Mouse (Mus musculus): ENCODE measurements around the gene Pdgfb. TPM values are rescaled to one million over a fixed set of nuclear protein-coding genes. Genes with fewer than 3 reads are reported as not detected.

Gene Pdgfb
- polyA plus RNA-seq, 1 experiment = 8.0 TPM

- H3K27ac ChIP-seq (ENCODE audit: insufficient read depth, low read depth, low read length) = no peak overlapping the region
- 86% methylated on average over 6 of the region's 6 CpGs for WGBS
Measured at GRCm38 (mm10) chr15:79951226-79951625, 63.6 kb downstream of the Pdgfb start.

GRCm38 (mm10) chr15:79950250-79951025 is 64.3 kb downstream of the Pdgfb start:
- H3K27ac ChIP-seq (ENCODE audit: insufficient read depth, low read depth, low read length) = no peak overlapping the region
- TF ChIP-seq CTCF (IDR thresholded peaks at IDR 0.05; ENCODE audit: extremely low read depth, insufficient read length, insufficient replicate concordance, low read depth, low read length) = peak; percentile 57; the same call in 1 of the 2 replicates
- TF ChIP-seq POLR2A (IDR thresholded peaks at IDR 0.05; ENCODE audit: low read depth, low read length) = no peak
- H3K4me1 ChIP-seq (ENCODE audit: control insufficient read depth, insufficient read depth, insufficient read length, low read length) = peaks cover 3% of the 10 kb centered on the region; the same call in 1 of the 2 replicates
- WGBS = 7% methylated on average over 24 of the region's 24 CpGs
- no peaks in the 10 kb centered on the region for H3K36me3 ChIP-seq (ENCODE audit: control insufficient read depth, insufficient read depth, low read length)
- H3K4me3 ChIP-seq (ENCODE audit: low read depth, low read length) = peak overlapping the region; percentile 27
- H3K27me3 ChIP-seq (ENCODE audit: control insufficient read depth, insufficient read depth, low read length) = no peaks in the 10 kb centered on the region; the same call in 1 of the 2 replicates

More at GRCm38 (mm10) chr15:79951226-79951625, 63.6 kb downstream of the Pdgfb start:
- TF ChIP-seq POLR2A (IDR thresholded peaks at IDR 0.05; ENCODE audit: low read depth, low read length) = no peak
- TF ChIP-seq CTCF (IDR thresholded peaks at IDR 0.05; ENCODE audit: extremely low read depth, insufficient read length, insufficient replicate concordance, low read depth, low read length) = no peak
- Histone ChIP-seq H3K4me3 (ENCODE audit: low read depth, low read length) (no peak overlapping the region), H3K4me1 (ENCODE audit: control insufficient read depth, insufficient read depth, insufficient read length, low read length) (peaks cover 6% of the 10 kb centered on the region; the same call in 1 of the 2 replicates), H3K27me3 (ENCODE audit: control insufficient read depth, insufficient read depth, low read length) (no peaks in the 10 kb centered on the region; the same call in 1 of the 2 replicates), H3K36me3 (ENCODE audit: control insufficient read depth, insufficient read depth, low read length) (no peaks in the 10 kb centered on the region)

- WGBS = 56% methylated on average over 6 of the region's 6 CpGs
- H3K4me3 ChIP-seq (ENCODE audit: low read depth, low read length) = no peak overlapping the region
- H3K36me3 ChIP-seq (ENCODE audit: control insufficient read depth, insufficient read depth, low read length) = no peaks in the 10 kb centered on the region
- H3K27ac ChIP-seq (ENCODE audit: insufficient read depth, low read depth, low read length) = no peak overlapping the region
- no peaks in the 10 kb centered on the region; the same call in 1 of the 2 replicates for H3K27me3 ChIP-seq (ENCODE audit: control insufficient read depth, insufficient read depth, low read length)
- H3K4me1 ChIP-seq (ENCODE audit: control insufficient read depth, insufficient read depth, insufficient read length, low read length) = peaks cover 3% of the 10 kb centered on the region; the same call in 1 of the 2 replicates
- no peak for TF ChIP-seq POLR2A (IDR thresholded peaks at IDR 0.05; ENCODE audit: low read depth, low read length)
- TF ChIP-seq CTCF (IDR thresholded peaks at IDR 0.05; ENCODE audit: extremely low read depth, insufficient read length, insufficient replicate concordance, low read depth, low read length) = peak; percentile 16; the same call in 1 of the 2 replicates
Measured at GRCm38 (mm10) chr15:79947681-79948080, 67.1 kb downstream of the Pdgfb start.

GRCm38 (mm10) chr15:79946790-79947189 is 68.0 kb downstream of the Pdgfb start:
- H3K4me3 ChIP-seq (ENCODE audit: low read depth, low read length) = no peak overlapping the region
- TF ChIP-seq CTCF (IDR thresholded peaks at IDR 0.05; ENCODE audit: extremely low read depth, insufficient read length, insufficient replicate concordance, low read depth, low read length) = peak; percentile 25; the same call in 1 of the 2 replicates
- TF ChIP-seq POLR2A (IDR thresholded peaks at IDR 0.05; ENCODE audit: low read depth, low read length) = no peak
- H3K36me3 ChIP-seq (ENCODE audit: control insufficient read depth, insufficient read depth, low read length) = no peaks in the 10 kb centered on the region
- WGBS = 74% methylated on average over 9 of the region's 9 CpGs
- H3K27ac ChIP-seq (ENCODE audit: insufficient read depth, low read depth, low read length) = no peak overlapping the region
- H3K4me1 ChIP-seq (ENCODE audit: control insufficient read depth, insufficient read depth, insufficient read length, low read length) = peaks cover 3% of the 10 kb centered on the region; the same call in 1 of the 2 replicates
- no peaks in the 10 kb centered on the region; the same call in 1 of the 2 replicates for H3K27me3 ChIP-seq (ENCODE audit: control insufficient read depth, insufficient read depth, low read length)

- Histone ChIP-seq H3K4me3 (ENCODE audit: low read depth, low read length) (no peak overlapping the region), H3K27ac (ENCODE audit: insufficient read depth, low read depth, low read length) (no peak overlapping the region), H3K36me3 (ENCODE audit: control insufficient read depth, insufficient read depth, low read length) (no peaks in the 10 kb centered on the region), H3K27me3 (ENCODE audit: control insufficient read depth, insufficient read depth, low read length) (no peaks in the 10 kb centered on the region; the same call in 1 of the 2 replicates), H3K4me1 (ENCODE audit: control insufficient read depth, insufficient read depth, insufficient read length, low read length) (peaks cover 3% of the 10 kb centered on the region; the same call in 1 of the 2 replicates)
- TF ChIP-seq CTCF (IDR thresholded peaks at IDR 0.05; ENCODE audit: extremely low read depth, insufficient read length, insufficient replicate concordance, low read depth, low read length) (peak; percentile 91; the same call in 1 of the 2 replicates), POLR2A (IDR thresholded peaks at IDR 0.05; ENCODE audit: low read depth, low read length) (no peak)
- 5% methylated on average over 4 of the region's 4 CpGs for WGBS
Measured at GRCm38 (mm10) chr15:79946022-79946421, 68.8 kb downstream of the Pdgfb start.

Other genes starting within 250 kb of the Pdgfb start
- gene Dnal4, start 237.1 kb downstream of the Pdgfb start, polyA plus RNA-seq (2012; rRNA removed) = 8.6 and 18.7 TPM in 2 replicates
- gene Nptxr, start 210.2 kb downstream of the Pdgfb start, polyA plus RNA-seq (2012; rRNA removed) = 1.0 and 1.3 TPM in 2 replicates
- 0.23 and 0.63 TPM in 2 replicates for gene Npcd, start 180.7 kb downstream of the Pdgfb start, polyA plus RNA-seq (2012; rRNA removed)
- gene Cbx6, start 180.3 kb downstream of the Pdgfb start, polyA plus RNA-seq (2012; rRNA removed) = 11.1 and 19.9 TPM in 2 replicates
- 9.3 and 21.1 TPM in 2 replicates for gene Apobec3, start 123.3 kb downstream of the Pdgfb start, polyA plus RNA-seq (2012; rRNA removed)
- gene Cbx7, start 43.9 kb downstream of the Pdgfb start, polyA plus RNA-seq (2012; rRNA removed) = 9.9 and 32.8 TPM in 2 replicates
- gene Syngr1, start 76.4 kb upstream of the Pdgfb start, polyA plus RNA-seq (2012; rRNA removed) = 13.4 and 29.1 TPM in 2 replicates
- 129 and 298 TPM in 2 replicates for gene Rpl3, start 76.9 kb upstream of the Pdgfb start, polyA plus RNA-seq (2012; rRNA removed)
- gene Tab1, start 118.2 kb upstream of the Pdgfb start, polyA plus RNA-seq (2012; rRNA removed) = 14.7 and 28.6 TPM in 2 replicates
- gene Mgat3, start 158.7 kb upstream of the Pdgfb start, polyA plus RNA-seq (2012; rRNA removed) = 28.4 and 62.6 TPM in 2 replicates
- 9.4 and 16.7 TPM in 2 replicates for gene Mief1, start 219.0 kb upstream of the Pdgfb start, polyA plus RNA-seq (2012; rRNA removed)
- not detected in 2 replicates for gene AC140267.1, start 220.9 kb upstream of the Pdgfb start, polyA plus RNA-seq (2012; rRNA removed)
- gene Atf4, start 240.2 kb upstream of the Pdgfb start, polyA plus RNA-seq (2012; rRNA removed) = 127 and 274 TPM in 2 replicates
- gene Rps19bp1, start 249.3 kb upstream of the Pdgfb start, polyA plus RNA-seq (2012; rRNA removed) = 19.1 and 19.3 TPM in 2 replicates

Data from small intestine, adult 2 months (tissue).